Mouse (Mus musculus) bone marrow macrophage, adult 2 months (primary cell): Measurements from ENCODE around the gene Palm3.

ENCODE experiments used
- CTCF ChIP-seq: IDR thresholded peaks from 2 replicates; pipeline ENCODE4 v1.5.1; 2012; ENCODE audit warnings: low read depth, mild to moderate bottlenecking, low read length, moderate library complexity
- POLR2A ChIP-seq: IDR thresholded peaks from 2 replicates; pipeline ENCODE4 v1.6.1; 2012; ENCODE audit warnings: mild to moderate bottlenecking, low read depth, low read length, borderline replicate concordance

DNA sequence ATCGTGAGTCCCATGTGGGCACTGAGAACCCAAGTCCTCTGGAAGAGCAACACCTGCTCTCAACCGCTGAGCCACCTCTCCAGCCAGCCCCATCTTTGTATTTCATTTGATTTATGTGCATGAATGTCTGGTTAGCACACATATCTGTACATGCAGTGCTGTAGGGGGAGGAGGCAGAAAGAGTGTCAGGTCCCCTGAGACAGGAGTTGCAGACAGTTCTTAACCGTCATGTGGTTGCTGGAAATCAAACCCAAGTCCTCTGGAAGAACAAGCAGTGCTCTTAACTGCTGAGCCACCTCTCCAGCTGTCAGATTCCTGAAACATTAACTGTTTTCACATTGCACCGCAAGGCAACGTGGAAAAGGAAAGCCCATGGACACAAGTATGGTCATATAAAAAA is 26.9 kb downstream of the Palm3 start:
- no peak for TF ChIP-seq CTCF
- TF ChIP-seq POLR2A = no peak
